Mouse (Mus musculus): ENCODE results near the gene Pard3b.

GRCm38 (mm10) chr1:62213285-62213684 is 574.7 kb downstream of the Pard3b start:
- TF ChIP-seq CTCF (IDR thresholded peaks at IDR 0.05; ENCODE audit: low read depth) (no peak), EP300 (optimal IDR thresholded peaks at IDR 0.05) (no peak)
